Mouse (Mus musculus): ENCODE data around the gene Ccdc6. TPM values are rescaled to one million over a fixed set of nuclear protein-coding genes. Genes with fewer than 3 reads are reported as not detected.
A peak's percentile ranks its signal among the peaks of the same experiment; 100 is the strongest.

Ccdc6 gene
- total and polyA plus RNA-seq, 3 experiments = 14.3 to 28.5 (median 26.3) TPM

DNA sequence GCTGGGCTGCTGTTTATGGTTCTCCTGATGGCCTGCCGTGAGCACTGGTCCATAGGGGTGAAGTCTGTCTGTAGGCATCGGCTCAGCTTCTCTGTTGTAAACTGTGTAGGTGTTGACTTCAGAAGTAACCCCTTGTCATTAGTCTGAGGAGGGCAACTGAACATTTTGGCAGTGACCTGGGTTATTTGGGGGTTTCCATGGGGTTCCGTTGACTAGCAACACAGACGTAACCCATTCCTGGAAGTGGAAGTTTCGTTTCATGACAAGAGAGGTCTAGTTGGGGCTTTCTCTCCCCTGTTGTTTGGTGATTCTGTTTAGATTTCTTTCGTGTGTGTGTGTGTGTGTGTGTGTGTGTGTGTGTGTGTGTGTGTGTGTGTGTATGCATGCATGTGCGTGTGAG is 19.5 kb downstream of the Ccdc6 start:
- TF ChIP-seq CTCF (IDR thresholded peaks at IDR 0.05) (no peak), POLR2A (IDR thresholded peaks at IDR 0.05; ENCODE audit: insufficient read depth, low read depth, low read length) (no peak)
- WGBS = 87% methylated on average over 7 of the region's 7 CpGs
- H3K4me1 ChIP-seq (ENCODE audit: control insufficient read depth, insufficient read depth, low read length) = peaks cover 15% of the 10 kb centered on the region
- DNase-seq = no peak
- H3K27ac ChIP-seq = no peak overlapping the region
- no peak overlapping the region for H3K9ac ChIP-seq (ENCODE audit: low read depth, low read length)
- H3K4me3 ChIP-seq = no peak overlapping the region
- peaks cover 16% of the 10 kb centered on the region for H3K79me2 ChIP-seq (replicated peaks; ENCODE audit: control insufficient read depth, insufficient read depth, low read length)
- intact Hi-C loops (cut with DNase I) = no loop called here
- H3K36me3 ChIP-seq (ENCODE audit: control insufficient read depth, insufficient read depth, low read length) = no peaks in the 10 kb centered on the region; the same call in 1 of the 2 replicates
- no peaks in the 10 kb centered on the region for H3K27me3 ChIP-seq (ENCODE audit: control insufficient read depth, insufficient read depth, low read length)

DNA sequence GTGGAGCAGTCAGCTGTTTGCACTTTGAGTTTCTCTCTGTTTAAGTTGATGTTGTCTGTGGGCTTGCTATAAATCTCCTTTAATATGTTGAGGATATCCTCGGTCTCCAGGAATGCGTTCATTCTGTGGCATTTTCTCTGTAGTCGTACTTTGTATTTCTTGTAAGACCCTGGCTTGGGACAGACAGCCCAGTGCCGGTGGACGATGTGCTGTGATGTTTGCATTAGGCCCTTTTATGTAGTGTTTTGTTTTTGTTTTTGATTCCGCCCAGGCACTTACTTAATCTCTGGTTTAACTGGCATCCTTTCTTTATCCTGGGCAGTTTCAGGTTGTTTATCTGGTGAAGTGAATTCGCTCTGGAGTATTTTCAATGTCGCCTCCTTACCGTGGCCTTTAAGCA is 22.5 kb downstream of the Ccdc6 start:
- intact Hi-C loops (cut with DNase I) = no loop called here
- H3K4me3 ChIP-seq = no peak overlapping the region
- no peak overlapping the region for H3K27ac ChIP-seq
- H3K4me1 ChIP-seq (ENCODE audit: control insufficient read depth, insufficient read depth, low read length) = peaks cover 17% of the 10 kb centered on the region
- no peak overlapping the region for H3K9ac ChIP-seq (ENCODE audit: low read depth, low read length)
- H3K36me3 ChIP-seq (ENCODE audit: control insufficient read depth, insufficient read depth, low read length) = no peaks in the 10 kb centered on the region; the same call in 1 of the 2 replicates
- H3K79me2 ChIP-seq (replicated peaks; ENCODE audit: control insufficient read depth, insufficient read depth, low read length) = peaks cover 16% of the 10 kb centered on the region
- WGBS = 33% methylated on average over 9 of the region's 9 CpGs
- DNase-seq = no peak
- no peak for TF ChIP-seq POLR2A (IDR thresholded peaks at IDR 0.05; ENCODE audit: insufficient read depth, low read depth, low read length)
- TF ChIP-seq CTCF (IDR thresholded peaks at IDR 0.05) = no peak
- TF ChIP-seq EP300 (IDR thresholded peaks at IDR 0.05; ENCODE audit: insufficient read depth, low read depth, low read length) = no peak
- no peaks in the 10 kb centered on the region for H3K27me3 ChIP-seq (ENCODE audit: control insufficient read depth, insufficient read depth, low read length)

DNA sequence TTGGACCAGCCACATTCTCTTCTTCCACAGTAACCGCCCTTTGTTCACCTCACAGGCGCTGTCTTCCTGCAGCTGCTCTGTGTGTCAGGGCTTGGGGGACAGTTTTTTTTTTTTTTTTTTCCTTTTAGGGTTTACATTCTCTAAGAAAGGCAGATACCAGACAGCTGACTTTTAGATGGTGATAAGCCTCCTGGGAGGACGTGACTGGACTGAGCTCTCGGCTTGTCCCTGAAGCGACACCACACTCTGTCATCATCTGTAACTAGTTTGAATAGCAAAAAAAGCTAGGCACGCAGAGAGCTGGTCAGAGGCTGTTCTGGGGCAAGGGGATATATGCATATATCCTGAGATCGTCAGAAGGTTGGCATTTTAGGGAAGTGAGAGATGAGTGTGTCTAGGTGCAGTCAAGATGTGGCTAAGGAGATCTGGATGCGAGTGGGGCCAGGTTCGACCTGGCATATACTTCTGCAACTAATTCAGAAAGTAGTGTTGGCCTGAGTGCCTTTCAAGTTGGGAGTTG is 23.0 kb downstream of the Ccdc6 start:
- Histone ChIP-seq H3K79me2 (replicated peaks; ENCODE audit: control insufficient read depth, insufficient read depth, low read length) (peaks cover 15% of the 10 kb centered on the region), H3K27ac (no peak overlapping the region), H3K9ac (ENCODE audit: low read depth, low read length) (no peak overlapping the region), H3K27me3 (ENCODE audit: control insufficient read depth, insufficient read depth, low read length) (no peaks in the 10 kb centered on the region), H3K4me3 (no peak overlapping the region), H3K36me3 (ENCODE audit: control insufficient read depth, insufficient read depth, low read length) (no peaks in the 10 kb centered on the region; the same call in 1 of the 2 replicates), H3K4me1 (ENCODE audit: control insufficient read depth, insufficient read depth, low read length) (peaks cover 17% of the 10 kb centered on the region)
- DNase-seq = no peak
- intact Hi-C loops (cut with DNase I) = no loop called here
- WGBS = 37% methylated on average over 9 of the region's 9 CpGs
- TF ChIP-seq EP300 (IDR thresholded peaks at IDR 0.05; ENCODE audit: insufficient read depth, low read depth, low read length) (no peak), CTCF (IDR thresholded peaks at IDR 0.05) (no peak), POLR2A (IDR thresholded peaks at IDR 0.05; ENCODE audit: insufficient read depth, low read depth, low read length) (no peak)

DNA sequence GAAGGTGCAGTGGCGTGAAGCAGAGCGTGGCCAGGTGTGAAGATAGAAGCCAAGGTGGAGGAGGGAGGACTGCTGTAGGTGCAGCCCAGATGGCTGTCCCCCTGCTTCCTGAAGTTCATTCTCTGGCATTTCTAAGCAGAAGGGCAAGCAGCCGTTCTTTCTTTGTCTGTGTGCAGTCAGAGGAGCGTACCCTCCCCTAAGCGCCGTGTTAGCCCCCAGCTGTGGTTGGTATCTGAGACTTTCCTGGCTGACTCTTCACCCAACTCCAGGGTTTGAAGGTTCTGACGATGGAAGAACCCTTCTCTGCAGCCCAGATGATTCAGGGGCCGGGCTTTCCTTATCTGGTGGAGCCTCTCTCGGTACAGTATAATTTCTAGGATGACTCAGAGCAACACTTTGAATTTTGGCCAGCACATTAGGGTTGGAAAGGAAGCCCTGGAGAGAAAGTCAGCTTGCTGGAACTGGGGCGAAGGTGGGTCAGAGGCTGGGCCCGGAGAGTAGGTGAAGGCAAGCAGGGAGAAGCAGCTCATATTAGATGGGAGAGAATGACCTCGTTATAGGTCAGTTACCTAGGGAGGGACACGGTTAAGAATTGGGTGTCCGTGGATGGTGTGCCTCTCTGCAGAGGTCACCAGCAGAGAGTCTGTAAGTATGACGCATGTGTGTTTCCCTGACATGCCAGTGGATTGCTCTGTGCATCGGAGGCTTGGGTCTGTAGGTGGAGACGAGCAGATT is 23.9 kb downstream of the Ccdc6 start:
- 17% methylated on average over 17 of the region's 17 CpGs for WGBS
- TF ChIP-seq CTCF (IDR thresholded peaks at IDR 0.05) = no peak
- TF ChIP-seq EP300 (IDR thresholded peaks at IDR 0.05; ENCODE audit: insufficient read depth, low read depth, low read length) = no peak
- no peak for TF ChIP-seq POLR2A (IDR thresholded peaks at IDR 0.05; ENCODE audit: insufficient read depth, low read depth, low read length)
- Histone ChIP-seq H3K27me3 (ENCODE audit: control insufficient read depth, insufficient read depth, low read length) (no peaks in the 10 kb centered on the region), H3K27ac (peak overlapping the region; percentile 33; the same call in 1 of the 2 replicates), H3K79me2 (replicated peaks; ENCODE audit: control insufficient read depth, insufficient read depth, low read length) (peaks cover 16% of the 10 kb centered on the region), H3K36me3 (ENCODE audit: control insufficient read depth, insufficient read depth, low read length) (no peaks in the 10 kb centered on the region; the same call in 1 of the 2 replicates), H3K9ac (ENCODE audit: low read depth, low read length) (no peak overlapping the region), H3K4me3 (no peak overlapping the region), H3K4me1 (ENCODE audit: control insufficient read depth, insufficient read depth, low read length) (peaks cover 17% of the 10 kb centered on the region)
- DNase-seq = peak in 1 of 2 experiments; percentile 49
- intact Hi-C loops (cut with DNase I) = no loop called here

DNA sequence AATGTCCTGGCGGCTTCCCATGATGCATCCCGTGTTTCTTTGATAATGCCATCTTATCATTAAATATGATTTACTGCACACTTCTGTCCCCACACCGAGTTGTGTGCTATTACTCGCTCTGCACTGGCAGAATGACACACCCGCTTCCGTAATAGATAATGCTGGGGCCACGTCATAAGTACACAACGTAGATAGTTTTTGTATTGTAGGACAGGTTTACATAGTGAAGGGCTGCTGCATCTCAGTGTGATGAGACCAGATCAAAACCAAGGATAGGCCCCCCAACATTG is 24.4 kb downstream of the Ccdc6 start:
- intact Hi-C loops (cut with DNase I) = no loop called here
- Histone ChIP-seq H3K27me3 (ENCODE audit: control insufficient read depth, insufficient read depth, low read length) (no peaks in the 10 kb centered on the region), H3K4me1 (ENCODE audit: control insufficient read depth, insufficient read depth, low read length) (peaks cover 17% of the 10 kb centered on the region), H3K27ac (no peak overlapping the region), H3K4me3 (no peak overlapping the region), H3K79me2 (replicated peaks; ENCODE audit: control insufficient read depth, insufficient read depth, low read length) (peaks cover 16% of the 10 kb centered on the region), H3K36me3 (ENCODE audit: control insufficient read depth, insufficient read depth, low read length) (no peaks in the 10 kb centered on the region; the same call in 1 of the 2 replicates), H3K9ac (ENCODE audit: low read depth, low read length) (no peak overlapping the region)
- TF ChIP-seq POLR2A (IDR thresholded peaks at IDR 0.05; ENCODE audit: insufficient read depth, low read depth, low read length) (no peak), CTCF (IDR thresholded peaks at IDR 0.05) (no peak), EP300 (IDR thresholded peaks at IDR 0.05; ENCODE audit: insufficient read depth, low read depth, low read length) (no peak)
- no peak for DNase-seq
- whole genome bisulfite sequencing = 29% methylated on average over 8 of the region's 8 CpGs

DNA sequence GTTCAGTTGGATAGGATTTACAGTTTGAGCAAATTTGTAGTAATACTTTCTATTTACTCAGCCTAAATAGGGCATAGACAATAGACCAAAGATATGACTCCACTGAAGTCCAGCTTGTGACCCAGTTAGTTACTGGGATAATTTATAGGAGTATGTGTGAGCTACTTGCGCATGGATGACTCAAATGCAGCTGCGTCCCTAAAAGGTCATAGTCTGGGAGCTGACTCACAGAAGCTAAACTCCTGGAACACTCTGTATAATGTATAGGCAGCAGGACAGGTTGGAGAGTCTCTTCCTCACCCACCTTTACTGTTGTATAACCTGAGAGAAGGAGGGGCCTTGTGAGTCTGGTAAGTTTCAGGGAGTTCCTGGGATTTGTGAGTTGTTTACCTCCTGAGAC is 26.5 kb downstream of the Ccdc6 start:
- intact Hi-C loops (cut with DNase I) = no loop called here
- H3K79me2 ChIP-seq (replicated peaks; ENCODE audit: control insufficient read depth, insufficient read depth, low read length) = peaks cover 7% of the 10 kb centered on the region
- H3K27ac ChIP-seq = no peak overlapping the region
- TF ChIP-seq EP300 (IDR thresholded peaks at IDR 0.05; ENCODE audit: insufficient read depth, low read depth, low read length) = no peak
- TF ChIP-seq CTCF (IDR thresholded peaks at IDR 0.05) = no peak
- TF ChIP-seq POLR2A (IDR thresholded peaks at IDR 0.05; ENCODE audit: insufficient read depth, low read depth, low read length) = no peak
- peaks cover 17% of the 10 kb centered on the region for H3K4me1 ChIP-seq (ENCODE audit: control insufficient read depth, insufficient read depth, low read length)
- WGBS = 95% methylated on average over 2 of the region's 2 CpGs
- H3K27me3 ChIP-seq (ENCODE audit: control insufficient read depth, insufficient read depth, low read length) = no peaks in the 10 kb centered on the region
- no peak overlapping the region for H3K4me3 ChIP-seq
- no peak overlapping the region for H3K9ac ChIP-seq (ENCODE audit: low read depth, low read length)
- no peak for DNase-seq
- H3K36me3 ChIP-seq (ENCODE audit: control insufficient read depth, insufficient read depth, low read length) = no peaks in the 10 kb centered on the region; the same call in 1 of the 2 replicates
